8 mouse cellular contexts compared by ENCODE assay signal in the genomic region with DNA sequence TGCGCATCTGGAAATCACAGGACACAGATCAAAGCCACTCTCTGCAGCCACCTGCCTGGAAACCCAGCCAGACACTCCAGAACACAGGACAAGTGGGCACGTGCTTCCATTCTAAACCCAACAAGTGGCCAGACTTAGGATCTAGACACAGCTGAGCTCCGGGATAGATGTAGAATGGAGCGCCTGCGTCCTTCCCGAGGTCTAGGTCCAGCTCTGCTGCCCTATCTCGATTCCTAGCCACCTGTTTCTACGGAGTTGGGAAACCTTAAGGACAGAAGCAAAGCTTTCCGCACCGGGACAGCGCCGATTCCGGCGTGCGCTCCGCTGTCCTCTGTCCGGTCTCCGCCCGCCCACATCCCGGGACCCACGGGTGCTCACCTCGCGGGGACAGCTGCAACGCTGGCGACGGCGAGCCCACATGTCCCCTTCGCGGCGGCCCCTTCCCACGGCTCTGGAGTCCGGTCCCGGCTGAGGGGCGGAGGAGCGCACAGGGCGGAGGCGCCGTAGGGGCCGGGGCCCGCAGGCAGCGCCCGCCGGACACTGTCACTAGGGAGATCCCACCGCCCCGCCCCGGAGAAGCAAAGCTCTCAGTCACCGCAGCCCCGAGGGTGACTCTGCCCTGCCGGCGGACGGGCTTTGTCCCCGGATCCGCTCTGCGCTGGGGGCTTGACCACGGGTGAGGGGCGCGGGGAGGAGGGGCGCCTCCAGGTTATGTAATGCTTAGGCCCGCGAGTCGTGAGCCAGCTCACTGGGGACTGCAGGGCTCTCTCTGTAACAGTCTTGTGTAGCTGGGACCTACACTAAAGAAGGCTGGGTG. TPM values are rescaled to one million over a fixed set of nuclear protein-coding genes. Genes with fewer than 3 reads are reported as not detected.
DNase-seq lines count a peak whose midpoint lies in the region; ATAC-seq lines count a peak whose summit lies in the region.

A gene (minus strand): TSS at position 602 of the 817 bp plus-strand sequence.

- H3K36me3 ChIP-seq in hindbrain, embryonic 15.5 days: no peaks in the 10 kb centered on the region
- H3K36me3 ChIP-seq in limb, embryonic 15.5 days: no peaks in the 10 kb centered on the region
- H3K36me3 ChIP-seq in midbrain, embryonic 14.5 days (ENCODE audit: control insufficient read depth, insufficient read depth, low read length): no peaks in the 10 kb centered on the region

- peak within 1 kb of the TSS; percentile 100 for H3K4me2 ChIP-seq in hindbrain, embryonic 15.5 days
- H3K4me2 ChIP-seq in limb, embryonic 15.5 days: peak within 1 kb of the TSS; percentile 99
- H3K4me2 ChIP-seq in midbrain, embryonic 14.5 days (ENCODE audit: low read length): peak within 1 kb of the TSS; percentile 100

- under 1% methylated on average over 59 of the region's 61 CpGs for WGBS in hindbrain, embryonic 15.5 days
- WGBS in limb, embryonic 15.5 days: under 1% methylated on average over 58 of the region's 61 CpGs
- under 1% methylated on average over 61 of the region's 61 CpGs for WGBS in midbrain, embryonic 14.5 days

- DNase-seq in cerebellum, postnatal 14 days: peak; percentile 7 to 16
- DNase-seq in cerebellum, adult 9-11 months: no peak
- DNase-seq in adrenal gland, postnatal 25 days: peak; percentile 28
- DNase-seq in frontal cortex, postnatal 36 days (ENCODE audit: low spot score in 2 of 2): peak; percentile 6 to 10
- peak; percentile 55 for DNase-seq in midbrain, embryonic 14.5 days
- peak; percentile 8 for DNase-seq in urinary bladder, postnatal 25 days (ENCODE audit: low spot score)

- H3K27ac ChIP-seq in hindbrain, embryonic 15.5 days (replicated peaks): peak within 1 kb of the TSS; percentile 56
- H3K27ac ChIP-seq in limb, embryonic 15.5 days: no peak within 1 kb of the TSS
- 0 out of 2 replicates have a peak within 1 kb of the TSS, but pooled peaks have one; percentile 26 for H3K27ac ChIP-seq in midbrain, embryonic 14.5 days (replicated peaks; ENCODE audit: low read depth, low read length)

- H3K9ac ChIP-seq in hindbrain, embryonic 15.5 days: peak within 1 kb of the TSS; percentile 61
- H3K9ac ChIP-seq in limb, embryonic 15.5 days: peak within 1 kb of the TSS; percentile 39; the same call in 1 of the 2 replicates
- peak within 1 kb of the TSS; percentile 64 for H3K9ac ChIP-seq in midbrain, embryonic 14.5 days (replicated peaks; ENCODE audit: low read length)

- peak within 1 kb of the TSS; percentile 65 for H3K4me3 ChIP-seq in hindbrain, embryonic 15.5 days
- peak within 1 kb of the TSS; percentile 56 for H3K4me3 ChIP-seq in limb, embryonic 15.5 days
- H3K4me3 ChIP-seq in midbrain, embryonic 14.5 days (replicated peaks; ENCODE audit: low read depth, low read length): peak within 1 kb of the TSS; percentile 60

- H3K27me3 ChIP-seq in hindbrain, embryonic 15.5 days: peaks cover 14% of the 10 kb centered on the region
- H3K27me3 ChIP-seq in limb, embryonic 15.5 days: peaks cover 19% of the 10 kb centered on the region
- peaks cover 13% of the 10 kb centered on the region for H3K27me3 ChIP-seq in midbrain, embryonic 14.5 days (ENCODE audit: control insufficient read depth, insufficient read depth, low read length)

- peaks cover 12% of the 10 kb centered on the region for H3K4me1 ChIP-seq in hindbrain, embryonic 15.5 days (replicated peaks)
- H3K4me1 ChIP-seq in limb, embryonic 15.5 days: peaks cover 13% of the 10 kb centered on the region
- H3K4me1 ChIP-seq in midbrain, embryonic 14.5 days (ENCODE audit: control insufficient read depth, insufficient read depth, low read length): no peaks in the 10 kb centered on the region

- H3K9me3 ChIP-seq in hindbrain, embryonic 15.5 days: no peaks in the 10 kb centered on the region
- no peaks in the 10 kb centered on the region for H3K9me3 ChIP-seq in limb, embryonic 15.5 days
- no peaks in the 10 kb centered on the region for H3K9me3 ChIP-seq in midbrain, embryonic 14.5 days (ENCODE audit: control insufficient read depth, low read length)

- peak; percentile 82 for ATAC-seq in hindbrain, embryonic 15.5 days (ENCODE audit: low FRiP score, low read depth)
- 0 out of 2 replicates have a peak, but pooled peaks have one; percentile 46 for ATAC-seq in limb, embryonic 15.5 days (ENCODE audit: insufficient number of reproducible peaks, low FRiP score, low TSS enrichment, low read depth)
- peak; percentile 62 for ATAC-seq in midbrain, embryonic 14.5 days (ENCODE audit: low FRiP score, low TSS enrichment)

RNA-seq across cellular contexts. Expression of the gene that starts here (rescaled TPM):
- total RNA-seq in adrenal gland, postnatal 25 days (2021): 0.39 and 1.0 TPM in 2 replicates
- 2.7 and 2.8 TPM in 2 replicates for polyA plus RNA-seq in hindbrain, embryonic 15.5 days (2015; fragmentation: Nextera tagmentation; extraction: Ambion mirVana)
- 0.90 and 1.4 TPM in 2 replicates for polyA plus RNA-seq in limb, embryonic 15.5 days (2015; fragmentation: Nextera tagmentation; extraction: Ambion mirVana)
- polyA plus RNA-seq in midbrain, embryonic 14.5 days (2014; fragmentation: Nextera tagmentation; extraction: Ambion mirVana): 0.51 and 4.1 TPM in 2 replicates
